Mouse (Mus musculus) CD4-positive naive resting alpha-beta T cell, adult 57 days (primary cell): ENCODE data around the gene Gm17660. TPM values are rescaled to one million over a fixed set of nuclear protein-coding genes. Genes with fewer than 3 reads are reported as not detected.

Source experiments
- total RNA-seq: library from RNA; stranded (reverse); gene quantifications from one replicate; pipeline ENCODE4 v1.2.4, GENCODE M21; 2023

The Gm17660 gene
- not detected for total RNA-seq

DNA sequence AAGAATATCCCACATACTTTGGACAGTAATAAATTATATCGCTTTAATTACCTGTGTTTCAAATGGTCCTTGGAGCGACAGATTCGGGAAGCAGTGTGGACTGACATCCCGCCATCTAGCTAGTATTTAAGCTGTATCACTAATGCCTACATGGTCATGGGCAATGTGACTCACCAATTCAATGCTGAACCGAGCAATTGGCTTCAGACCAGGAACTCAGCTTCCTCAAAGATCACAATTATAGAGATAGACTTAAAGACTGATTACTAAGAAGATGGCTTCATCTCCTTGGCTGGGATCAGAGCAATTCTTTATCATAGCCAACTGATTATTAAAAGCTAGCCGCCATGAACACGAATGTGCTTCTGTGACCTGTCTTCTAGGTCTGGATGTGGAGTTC, at the start of gene Gm17660:
Gene Gm17660 (minus strand): TSS at position 101 of the 400 bp plus-strand sequence.

DNA sequence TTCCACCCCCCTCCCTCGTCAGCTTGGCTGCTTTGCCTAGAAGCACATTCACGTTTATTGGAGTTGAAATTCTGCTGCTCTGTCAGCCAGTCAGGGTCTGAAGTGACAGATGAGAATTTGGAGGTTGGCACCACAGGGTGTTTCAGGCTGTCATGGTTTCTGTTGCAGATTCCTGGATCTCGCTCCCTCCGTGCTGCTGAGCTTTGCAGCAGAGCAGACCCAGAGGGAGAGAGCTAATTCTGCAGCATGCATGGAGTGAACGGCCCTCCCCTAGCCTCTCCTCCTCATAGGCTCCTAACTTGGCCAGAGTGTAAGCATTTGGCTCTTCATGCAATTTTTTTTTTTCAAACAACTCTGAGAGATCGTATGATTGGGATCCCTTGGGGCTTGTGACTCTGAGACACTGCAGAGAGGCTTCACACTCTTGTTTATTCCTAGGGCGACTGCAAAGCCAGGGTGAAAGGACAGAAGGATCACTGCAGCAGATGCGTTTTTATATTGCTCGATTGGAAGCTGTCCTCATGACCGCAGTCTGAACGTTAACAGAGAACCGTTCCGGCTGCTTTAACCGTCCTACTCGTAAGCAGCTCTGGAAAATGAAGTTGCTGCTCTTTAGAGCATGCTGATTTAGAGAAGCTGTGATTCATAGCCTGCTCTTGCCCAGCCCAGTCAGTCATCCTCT, 36.2 kb upstream of the Gm17660 start, which contains the start of gene Sparcl1:
Gene Sparcl1 (minus strand): TSS at position 243 of the 682 bp plus-strand sequence.

DNA sequence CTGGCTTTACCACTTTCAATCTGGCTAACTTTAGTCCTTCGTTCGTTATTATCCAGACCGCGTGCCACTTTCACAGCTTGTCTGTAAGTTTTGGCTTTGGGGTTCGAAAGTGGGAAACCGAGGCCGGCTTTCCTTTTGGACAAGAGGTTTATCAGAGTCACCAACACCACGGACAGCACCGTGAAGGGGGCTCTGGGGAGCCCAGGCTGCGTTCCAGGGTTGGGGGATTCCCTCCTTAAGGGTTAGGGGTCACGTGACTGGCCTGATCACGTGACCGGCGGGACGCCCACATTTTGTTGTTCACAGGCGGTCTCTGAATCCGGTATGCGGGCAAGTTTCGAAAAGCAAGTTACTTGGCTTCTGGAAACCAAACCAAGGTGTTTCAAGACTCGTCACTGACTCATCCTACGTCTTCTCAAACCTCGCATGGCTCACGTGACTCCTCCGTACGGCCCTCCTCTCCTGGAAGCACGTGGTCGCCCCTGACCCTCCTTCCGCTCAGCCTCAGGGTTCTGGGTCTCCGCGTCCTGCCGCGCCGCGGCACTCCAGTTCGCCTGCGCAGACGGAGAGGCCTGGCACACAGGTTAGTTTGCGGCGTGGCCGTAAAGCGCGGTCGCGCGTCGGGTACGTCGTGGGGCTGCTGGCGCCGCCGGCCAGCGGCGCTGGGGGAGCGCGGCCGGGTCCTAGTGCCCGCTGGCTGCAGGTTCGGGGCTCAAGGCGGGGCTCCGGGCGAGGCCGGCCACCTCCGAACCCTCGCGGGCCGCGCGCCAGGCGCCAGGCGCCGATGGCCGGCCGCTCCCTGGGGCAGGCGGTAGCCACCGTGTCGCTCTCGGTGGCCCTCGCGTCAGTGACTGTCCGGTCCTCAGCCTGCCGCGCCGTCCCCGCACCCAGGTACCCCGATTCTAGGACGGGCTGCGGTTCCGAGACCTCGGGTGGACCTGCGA, 30.9 kb downstream of the Gm17660 start, which contains the start of gene Nudt9:
Gene Nudt9 (plus strand): TSS at position 51 of the 944 bp plus-strand sequence.

DNA sequence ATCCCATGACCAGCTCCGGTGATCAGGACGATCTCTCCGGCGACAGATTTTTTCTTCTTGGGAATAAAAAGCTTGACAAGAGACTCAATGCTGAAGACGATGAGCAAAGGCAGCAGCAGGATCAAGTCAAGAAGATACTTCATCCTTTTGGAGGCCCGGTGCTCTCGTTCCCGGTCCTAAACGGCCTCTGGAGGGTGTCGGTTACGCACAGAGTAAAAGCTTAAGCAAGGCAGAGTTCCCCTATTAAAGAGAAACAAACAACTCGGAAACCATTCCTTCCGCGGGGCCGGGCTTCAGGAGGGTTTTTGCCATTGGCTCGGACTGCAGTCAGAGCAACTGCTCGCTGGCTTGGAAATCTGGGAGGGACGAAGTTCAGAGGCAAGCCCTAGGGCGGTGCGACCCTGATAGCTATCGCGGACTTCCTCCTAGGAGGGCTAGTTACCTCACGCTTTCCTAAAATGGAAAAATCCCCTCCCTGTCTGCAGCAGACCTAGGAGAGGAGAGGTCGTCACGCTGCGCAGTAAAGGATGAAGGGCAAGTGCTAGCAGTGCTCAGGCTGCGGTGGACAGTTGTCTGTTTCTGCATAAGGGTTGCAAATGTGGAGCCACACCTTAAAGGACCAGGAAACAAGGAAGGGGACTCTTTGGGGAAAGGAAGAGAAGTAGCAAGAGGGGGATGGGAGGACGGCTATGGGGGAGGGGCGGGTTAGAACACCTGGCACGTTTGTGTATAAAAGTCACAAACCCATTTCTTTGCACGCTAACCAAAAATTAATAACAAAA, 55.6 kb downstream of the Gm17660 start, which contains the start of gene Hsd17b11:
Gene Hsd17b11 (minus strand): TSS at position 323 of the 782 bp plus-strand sequence.

Other genes with a start within 250 kb of the Gm17660 start
- gene Klhl8, start 166.3 kb downstream of the Gm17660 start, total RNA-seq = 4.9 TPM
- gene Hsd17b13, start 100.2 kb downstream of the Gm17660 start, total RNA-seq = not detected
- gene Hsd17b11, start 55.7 kb downstream of the Gm17660 start, total RNA-seq = 33.4 TPM
- 33.9 TPM for gene Nudt9, start 31.3 kb downstream of the Gm17660 start, total RNA-seq
- 0.33 TPM for gene Sparcl1, start 36.1 kb upstream of the Gm17660 start, total RNA-seq
- not detected for gene Dspp, start 93.1 kb upstream of the Gm17660 start, total RNA-seq
- not detected for gene Dmp1, start 125.0 kb upstream of the Gm17660 start, total RNA-seq
- gene Ibsp, start 221.6 kb upstream of the Gm17660 start, total RNA-seq = not detected
- not detected for gene Mepe, start 247.7 kb upstream of the Gm17660 start, total RNA-seq